Mouse (Mus musculus) liver, embryonic 13.5 days (tissue): Measurements from ENCODE around the gene Oit1. TPM values are rescaled to one million over a fixed set of nuclear protein-coding genes. Genes with fewer than 3 reads are reported as not detected.

Experiments
- ATAC-seq: fragments of 200-750 bp; cut with Nextera tagmentation; 2 replicates; pipeline ENCODE4 v1.8.0; 2017; ENCODE audit warnings: low read depth, mild to moderate bottlenecking, moderate number of reproducible peaks, moderate library complexity
- DNase-seq: peaks from one replicate; pipeline ENCODE4 v3.0.0; 2022
- H3K27ac ChIP-seq: fragments of 300-500 bp; sonication (generic); 2 replicates; pipeline ENCODE4 v1.5.1; 2015; ENCODE audit warnings: moderate library complexity, mild to moderate bottlenecking, inconsistent platforms
- H3K27me3 ChIP-seq: fragments of 300-500 bp; sonication (generic); 2 replicates; pipeline ENCODE4 v1.6.1; 2015; ENCODE audit warnings: mild to moderate bottlenecking, inconsistent platforms
- H3K36me3 ChIP-seq: fragments of 300-500 bp; sonication (generic); 2 replicates; pipeline ENCODE4 v1.6.1; 2015; ENCODE audit warnings: mild to moderate bottlenecking, inconsistent platforms
- H3K4me1 ChIP-seq: fragments of 300-500 bp; sonication (generic); replicated peaks from 2 replicates; pipeline ENCODE4 v1.6.1; 2015; ENCODE audit warnings: inconsistent platforms
- H3K4me2 ChIP-seq: fragments of 300-500 bp; sonication (generic); 2 replicates; pipeline ENCODE4 v1.6.1; 2015; ENCODE audit warnings: inconsistent platforms, mild to moderate bottlenecking, moderate library complexity
- H3K4me3 ChIP-seq: fragments of 300-500 bp; sonication (generic); replicated peaks from 2 replicates; pipeline ENCODE4 v1.5.1; 2015; ENCODE audit warnings: mild to moderate bottlenecking, inconsistent platforms
- H3K9ac ChIP-seq: fragments of 300-500 bp; sonication (generic); 2 replicates; pipeline ENCODE4 v1.6.1; 2015; ENCODE audit warnings: mild to moderate bottlenecking, inconsistent platforms
- H3K9me3 ChIP-seq: fragments of 300-500 bp; sonication (generic); replicated peaks from 2 replicates; pipeline ENCODE4 v1.6.1; 2016; ENCODE audit warnings: inconsistent platforms
- WGBS: fragments of 180-500 bp; shearing (Covaris S2); methylation state at CpG from one replicate; pipeline ENCODE4 v1.1.7; 2015; ENCODE audit not compliant: insufficient replicate concordance; 5-methylcytosine and 5-hydroxymethylcytosine counted together
- polyA plus RNA-seq: library from polyadenylated mRNA; unstranded; fragments of >200 nt; fragmentation: Nextera tagmentation; extraction: Ambion mirVana; gene quantifications from 2 replicates; pipeline ENCODE4 v1.2.1, GENCODE M21; 2015

Oit1 gene
- polyA plus RNA-seq, 1 experiment from 2014 or later: not detected

DNA sequence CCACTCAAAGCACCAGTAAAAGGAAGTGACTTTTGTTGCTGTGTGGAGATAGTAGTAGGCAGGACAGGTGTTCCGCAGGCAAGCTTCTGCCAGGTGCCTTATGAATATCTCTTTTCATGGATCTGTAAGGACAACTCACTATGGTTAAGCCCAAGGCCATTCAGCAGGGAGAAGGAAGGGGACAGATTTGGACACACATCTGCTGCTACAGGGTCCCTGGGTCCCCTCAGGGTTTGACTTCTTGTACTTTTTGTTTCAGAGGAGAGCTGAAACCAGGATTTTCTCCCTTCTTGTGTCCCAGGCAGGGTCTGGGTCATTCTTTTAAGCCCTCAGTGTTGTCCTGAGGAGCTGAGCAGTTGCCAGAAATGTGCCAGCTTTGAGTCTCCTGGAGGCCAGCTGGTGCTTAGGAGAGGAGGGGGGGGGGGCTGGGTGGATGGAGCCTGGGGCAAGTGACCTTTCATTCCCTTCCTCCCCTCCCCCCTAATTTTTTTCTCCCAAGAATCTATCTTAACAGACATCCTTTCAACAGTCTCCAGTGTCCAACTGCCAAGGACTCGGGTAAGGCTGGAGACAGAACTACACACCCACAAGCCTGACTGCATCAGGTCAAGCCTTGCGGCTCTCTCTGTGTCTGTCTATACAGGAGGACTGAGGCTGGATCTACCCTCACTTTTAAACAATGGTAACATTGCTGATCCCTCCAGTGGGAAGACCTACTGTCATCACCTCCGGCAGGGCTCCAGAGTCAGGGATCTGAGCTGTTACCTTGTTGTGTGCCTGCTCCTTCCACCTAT is 10.6 kb downstream of the Oit1 start:
- Histone ChIP-seq H3K4me3 (no peak overlapping the region), H3K4me1 (no peaks in the 10 kb centered on the region), H3K36me3 (no peaks in the 10 kb centered on the region), H3K4me2 (no peak overlapping the region), H3K9ac (no peak overlapping the region), H3K27me3 (no peaks in the 10 kb centered on the region), H3K27ac (no peak overlapping the region), H3K9me3 (no peaks in the 10 kb centered on the region)
- WGBS: 47% methylated on average over 4 of the region's 4 CpGs
- no peak for DNase-seq
- ATAC-seq: no peak

- Histone ChIP-seq H3K9me3 (no peaks in the 10 kb centered on the region), H3K36me3 (no peaks in the 10 kb centered on the region), H3K9ac (no peak overlapping the region), H3K27ac (no peak overlapping the region), H3K4me1 (no peaks in the 10 kb centered on the region), H3K4me2 (no peak overlapping the region), H3K4me3 (no peak overlapping the region), H3K27me3 (no peaks in the 10 kb centered on the region)
- 5% methylated on average over 1 of the region's 1 CpGs for WGBS
- no peak for DNase-seq
- no peak for ATAC-seq
Observed at GRCm38 (mm10) chr14:8367121-8367520, 11.4 kb downstream of the Oit1 start.

DNA sequence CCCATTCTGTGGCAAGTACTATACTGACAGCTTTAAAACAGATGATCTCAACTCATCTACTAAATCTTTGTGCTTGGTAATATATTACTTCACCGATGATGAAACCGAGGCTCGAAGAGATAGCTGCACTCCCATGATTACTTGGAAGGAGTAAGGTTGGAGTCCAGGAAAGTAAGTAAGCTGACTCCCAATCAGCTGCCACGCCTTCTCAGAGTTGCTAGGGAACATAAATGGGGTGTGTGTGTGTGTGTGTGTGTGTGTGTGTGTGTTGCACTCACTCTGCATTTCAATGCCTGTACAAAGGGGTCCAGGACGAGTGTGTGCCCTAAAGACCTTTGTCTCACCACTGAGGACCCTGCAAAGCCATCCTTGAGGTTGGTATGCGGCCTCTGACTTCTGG is 12.7 kb downstream of the Oit1 start:
- H3K4me3 ChIP-seq: no peak overlapping the region
- no peaks in the 10 kb centered on the region for H3K36me3 ChIP-seq
- H3K9me3 ChIP-seq: no peaks in the 10 kb centered on the region
- no peak for ATAC-seq
- no peaks in the 10 kb centered on the region for H3K27me3 ChIP-seq
- no peak overlapping the region for H3K9ac ChIP-seq
- H3K4me1 ChIP-seq: no peaks in the 10 kb centered on the region
- H3K27ac ChIP-seq: no peak overlapping the region
- 51% methylated on average over 6 of the region's 6 CpGs for WGBS
- H3K4me2 ChIP-seq: no peak overlapping the region
- DNase-seq: no peak

GRCm38 (mm10) chr14:8356836-8357235 is 21.7 kb downstream of the Oit1 start:
- ATAC-seq (no peak), DNase-seq (peak; percentile 2)
- H3K27me3 ChIP-seq: no peaks in the 10 kb centered on the region
- H3K4me3 ChIP-seq: no peak overlapping the region
- peaks cover 5% of the 10 kb centered on the region; the same call in 1 of the 2 replicates for H3K4me1 ChIP-seq
- no peak overlapping the region for H3K4me2 ChIP-seq
- H3K36me3 ChIP-seq: no peaks in the 10 kb centered on the region
- WGBS: 25% methylated on average over 9 of the region's 9 CpGs
- H3K9me3 ChIP-seq: no peaks in the 10 kb centered on the region
- H3K27ac ChIP-seq: no peak overlapping the region
- H3K9ac ChIP-seq: no peak overlapping the region

- Histone ChIP-seq H3K27me3 (no peaks in the 10 kb centered on the region), H3K27ac (no peak overlapping the region), H3K9ac (no peak overlapping the region), H3K36me3 (no peaks in the 10 kb centered on the region), H3K9me3 (no peaks in the 10 kb centered on the region), H3K4me3 (no peak overlapping the region), H3K4me1 (peaks cover 5% of the 10 kb centered on the region; the same call in 1 of the 2 replicates), H3K4me2 (no peak overlapping the region)
- WGBS: 33% methylated on average over 6 of the region's 6 CpGs
- peak; percentile 43 for ATAC-seq
- peak; percentile 17 for DNase-seq
Observed at GRCm38 (mm10) chr14:8355999-8356501, 22.5 kb downstream of the Oit1 start.

GRCm38 (mm10) chr14:8348927-8349326 is 29.6 kb downstream of the Oit1 start:
- Histone ChIP-seq H3K27ac (no peak overlapping the region), H3K4me1 (no peaks in the 10 kb centered on the region), H3K4me2 (no peak overlapping the region), H3K27me3 (no peaks in the 10 kb centered on the region), H3K4me3 (no peak overlapping the region), H3K9me3 (no peaks in the 10 kb centered on the region), H3K9ac (no peak overlapping the region), H3K36me3 (no peaks in the 10 kb centered on the region)
- DNase-seq: no peak
- no peak for ATAC-seq
- WGBS: 48% methylated on average over 9 of the region's 9 CpGs

- Histone ChIP-seq H3K27ac (no peak overlapping the region), H3K4me2 (no peak overlapping the region), H3K9ac (no peak overlapping the region), H3K9me3 (no peaks in the 10 kb centered on the region), H3K4me3 (no peak overlapping the region), H3K27me3 (no peaks in the 10 kb centered on the region), H3K4me1 (peaks cover 7% of the 10 kb centered on the region), H3K36me3 (no peaks in the 10 kb centered on the region)
- ATAC-seq: peak; percentile 38; the same call in 1 of the 2 replicates
- peak; percentile 36 for DNase-seq
- 20% methylated on average over 7 of the region's 7 CpGs for WGBS
Observed at GRCm38 (mm10) chr14:8346255-8346997, 32.1 kb downstream of the Oit1 start.

DNA sequence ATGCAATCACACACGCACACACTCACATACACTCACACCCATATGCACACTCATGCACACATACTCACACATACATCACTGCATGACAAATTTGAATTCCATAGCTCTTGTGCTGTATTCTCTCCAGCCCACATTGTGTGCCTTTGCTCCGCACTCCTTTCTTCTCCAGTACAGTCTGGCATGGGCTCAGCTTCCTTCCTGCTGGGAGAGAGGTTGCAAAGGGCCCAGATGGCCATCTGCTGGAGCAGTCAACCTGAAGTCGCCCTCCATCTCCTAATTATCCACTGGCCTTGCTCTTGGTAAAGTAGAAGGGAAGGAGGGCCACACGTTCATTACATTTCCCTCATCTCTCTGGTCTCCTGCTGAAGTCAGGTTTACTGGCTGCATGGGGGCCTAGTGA is 33.0 kb downstream of the Oit1 start:
- Histone ChIP-seq H3K4me3 (no peak overlapping the region), H3K9me3 (no peaks in the 10 kb centered on the region), H3K36me3 (no peaks in the 10 kb centered on the region), H3K9ac (no peak overlapping the region), H3K27ac (no peak overlapping the region), H3K27me3 (no peaks in the 10 kb centered on the region), H3K4me1 (peaks cover 7% of the 10 kb centered on the region), H3K4me2 (no peak overlapping the region)
- DNase-seq: no peak
- WGBS: 57% methylated on average over 4 of the region's 4 CpGs
- no peak for ATAC-seq

DNA sequence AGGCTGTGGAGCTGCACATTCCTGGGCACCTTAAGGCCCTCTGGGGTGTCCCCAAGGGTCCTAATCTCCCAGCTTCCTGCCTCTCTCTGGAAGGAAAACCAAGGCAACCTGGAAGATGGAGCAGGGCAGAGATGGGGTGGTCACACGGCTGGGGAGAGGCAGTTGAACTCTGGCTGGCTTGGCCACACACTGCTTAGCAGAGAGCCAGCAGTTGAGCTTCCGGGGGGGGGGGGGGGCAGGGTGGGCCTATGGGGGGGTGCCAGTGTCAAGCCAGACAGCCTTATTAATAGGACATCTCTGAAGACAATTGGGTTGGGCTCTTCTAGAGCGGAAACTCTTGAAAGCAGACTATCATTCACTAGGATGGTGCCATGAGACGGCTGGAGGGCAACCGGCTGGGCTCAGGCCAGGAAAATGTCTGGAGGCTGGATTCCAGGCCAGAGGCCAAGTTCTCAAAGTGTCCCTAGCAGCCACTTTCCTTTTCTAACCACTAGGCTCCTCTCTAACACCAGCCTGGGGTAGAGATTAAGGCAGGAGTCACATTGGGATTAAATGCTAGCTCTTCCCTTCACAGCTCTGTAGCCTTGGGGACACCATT is 35.9 kb downstream of the Oit1 start:
- no peak for ATAC-seq
- Histone ChIP-seq H3K9me3 (no peaks in the 10 kb centered on the region), H3K9ac (no peak overlapping the region), H3K36me3 (no peaks in the 10 kb centered on the region), H3K4me1 (peaks cover 7% of the 10 kb centered on the region), H3K27ac (no peak overlapping the region), H3K4me2 (no peak overlapping the region), H3K27me3 (no peaks in the 10 kb centered on the region), H3K4me3 (no peak overlapping the region)
- DNase-seq: no peak
- 67% methylated on average over 4 of the region's 5 CpGs for WGBS

GRCm38 (mm10) chr14:8340226-8340625 is 38.3 kb downstream of the Oit1 start:
- Histone ChIP-seq H3K4me1 (peaks cover 7% of the 10 kb centered on the region), H3K36me3 (no peaks in the 10 kb centered on the region), H3K27ac (no peak overlapping the region), H3K4me2 (no peak overlapping the region), H3K9ac (no peak overlapping the region), H3K9me3 (no peaks in the 10 kb centered on the region), H3K27me3 (no peaks in the 10 kb centered on the region), H3K4me3 (no peak overlapping the region)
- WGBS: 68% methylated on average over 4 of the region's 4 CpGs
- DNase-seq: no peak
- no peak for ATAC-seq

- H3K4me2 ChIP-seq: no peak overlapping the region
- H3K27ac ChIP-seq: no peak overlapping the region
- no peak for DNase-seq
- WGBS: 65% methylated on average over 10 of the region's 10 CpGs
- H3K9ac ChIP-seq: no peak overlapping the region
- H3K27me3 ChIP-seq: no peaks in the 10 kb centered on the region
- H3K4me1 ChIP-seq: no peaks in the 10 kb centered on the region
- no peaks in the 10 kb centered on the region for H3K36me3 ChIP-seq
- ATAC-seq: no peak
- H3K4me3 ChIP-seq: no peak overlapping the region
- H3K9me3 ChIP-seq: no peaks in the 10 kb centered on the region
Observed at GRCm38 (mm10) chr14:8335947-8336346, 42.6 kb downstream of the Oit1 start.
